Mouse (Mus musculus) ES-E14 (cell line): Measurements from ENCODE around the gene Utp14a.

ENCODE experiments used
- MAFK ChIP-seq: IDR thresholded peaks from 2 replicates; pipeline ENCODE4 v1.6.1; 2014; ENCODE audit warnings: mild to moderate bottlenecking, low read depth, low read length, inconsistent platforms; ENCODE audit not compliant: insufficient read depth
- ZC3H11A ChIP-seq: IDR thresholded peaks from 2 replicates; pipeline ENCODE4 v1.6.1; 2012; ENCODE audit warnings: low read depth, mild to moderate bottlenecking, inconsistent platforms, low read length, borderline replicate concordance
- ZNF384 ChIP-seq: IDR thresholded peaks from 2 replicates; pipeline ENCODE4 v1.6.1; 2012; ENCODE audit warnings: low read depth, low read length, inconsistent platforms

DNA sequence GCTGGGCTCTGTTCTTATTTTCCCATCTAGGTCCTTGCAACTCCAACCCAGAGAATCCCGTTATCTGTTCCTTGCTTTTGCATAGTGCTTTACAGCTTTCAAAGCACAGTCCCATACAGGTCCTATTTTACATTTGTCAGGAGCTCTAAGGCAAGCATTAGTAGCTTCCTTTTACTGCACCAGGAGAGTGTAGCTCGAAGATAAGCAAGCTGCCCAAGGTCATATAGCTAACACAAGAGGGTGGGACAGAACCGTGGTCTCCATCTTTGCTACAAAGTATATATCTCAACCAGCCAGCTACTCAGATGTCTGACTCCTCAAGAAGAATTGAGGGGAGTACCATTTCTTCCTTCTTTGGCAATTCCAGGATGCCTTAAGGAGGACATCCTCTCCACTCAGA lies 60.8 kb downstream of the Utp14a start:
- TF ChIP-seq MAFK (no peak), ZC3H11A (no peak), ZNF384 (no peak)
